ENCODE assay signal across 8 mouse cellular contexts in the genomic region with DNA sequence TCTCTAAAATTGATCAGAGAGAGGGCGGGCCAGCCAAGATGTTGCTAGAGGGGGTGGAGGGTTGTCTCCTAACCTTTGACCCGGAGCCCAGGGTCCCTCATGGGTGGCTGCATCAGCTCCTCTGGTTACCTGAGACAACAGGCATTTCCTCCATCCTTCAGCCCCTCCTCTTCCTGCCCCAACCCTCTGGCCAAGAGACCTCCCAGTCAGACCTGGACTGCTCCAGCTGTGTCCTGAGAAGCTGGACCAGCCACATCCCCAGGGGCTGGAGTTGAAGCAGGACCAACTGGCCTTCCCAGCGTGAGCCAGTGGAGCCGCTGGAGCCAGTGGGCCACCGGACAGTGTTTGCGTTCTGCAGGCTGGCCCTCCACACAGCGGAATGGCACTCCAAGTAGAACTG. TPM values are rescaled to one million over a fixed set of nuclear protein-coding genes. Genes with fewer than 3 reads are reported as not detected.
DNase-seq lines count a peak whose midpoint lies in the region; ATAC-seq and TF ChIP-seq lines count a peak whose summit lies in the region.

A gene (plus strand): TSS at position 194 of the 400 bp plus-strand sequence.

- peaks cover 20% of the 10 kb centered on the region for H3K4me1 ChIP-seq in embryonic facial prominence, embryonic 12.5 days
- H3K4me1 ChIP-seq in heart, embryonic 12.5 days (replicated peaks): peaks cover 58% of the 10 kb centered on the region
- H3K4me1 ChIP-seq in kidney, embryonic 15.5 days: peaks cover 61% of the 10 kb centered on the region
- H3K4me1 ChIP-seq in liver, postnatal 0 days (ENCODE audit: insufficient read depth): peaks cover 53% of the 10 kb centered on the region

- H3K36me3 ChIP-seq in embryonic facial prominence, embryonic 12.5 days: no peaks in the 10 kb centered on the region
- H3K36me3 ChIP-seq in heart, embryonic 12.5 days: peaks cover 6% of the 10 kb centered on the region
- peaks cover 3% of the 10 kb centered on the region; the same call in 1 of the 2 replicates for H3K36me3 ChIP-seq in kidney, embryonic 15.5 days
- peaks cover 10% of the 10 kb centered on the region; the same call in 1 of the 2 replicates for H3K36me3 ChIP-seq in liver, postnatal 0 days (replicated peaks; ENCODE audit: insufficient read depth, low read length)

- H3K27me3 ChIP-seq in embryonic facial prominence, embryonic 12.5 days: peaks cover 24% of the 10 kb centered on the region
- H3K27me3 ChIP-seq in heart, embryonic 12.5 days (replicated peaks): no peaks in the 10 kb centered on the region
- no peaks in the 10 kb centered on the region for H3K27me3 ChIP-seq in kidney, embryonic 15.5 days
- H3K27me3 ChIP-seq in liver, postnatal 0 days (ENCODE audit: insufficient read depth, low read length): no peaks in the 10 kb centered on the region

- no peaks in the 10 kb centered on the region for H3K9me3 ChIP-seq in embryonic facial prominence, embryonic 12.5 days
- no peaks in the 10 kb centered on the region for H3K9me3 ChIP-seq in heart, embryonic 12.5 days (replicated peaks)
- H3K9me3 ChIP-seq in kidney, embryonic 15.5 days (replicated peaks): no peaks in the 10 kb centered on the region
- H3K9me3 ChIP-seq in liver, postnatal 0 days (ENCODE audit: low read length): no peaks in the 10 kb centered on the region

- no peak for ATAC-seq in embryonic facial prominence, embryonic 12.5 days (ENCODE audit: insufficient number of reproducible peaks, insufficient read depth, low FRiP score, low TSS enrichment)
- ATAC-seq in heart, embryonic 12.5 days (ENCODE audit: insufficient number of reproducible peaks, low FRiP score): no peak
- ATAC-seq in kidney, embryonic 15.5 days (replicated peaks; ENCODE audit: low FRiP score): no peak
- ATAC-seq in liver, postnatal 0 days: no peak

- WGBS in embryonic facial prominence, embryonic 12.5 days: 69% methylated on average over 7 of the region's 7 CpGs
- WGBS in heart, embryonic 12.5 days: 58% methylated on average over 7 of the region's 7 CpGs
- 59% methylated on average over 7 of the region's 7 CpGs for WGBS in kidney, embryonic 15.5 days
- WGBS in liver, postnatal 0 days (ENCODE audit: insufficient replicate concordance): 73% methylated on average over 7 of the region's 7 CpGs

- DNase-seq in ovary, postnatal 36 days (ENCODE audit: low spot score): peak; percentile 33
- DNase-seq in ovary, postnatal 14 days (ENCODE audit: low spot score): no peak
- no peak for DNase-seq in liver, postnatal 0 days
- DNase-seq in right cerebral cortex, adult 2 months (ENCODE audit: low spot score in 2 of 2): no peak
- DNase-seq in urinary bladder, postnatal 25 days (ENCODE audit: low spot score): no peak

- no peak for TF ChIP-seq CTCF in liver, postnatal 0 days (IDR thresholded peaks at IDR 0.05; ENCODE audit: low read depth)

- peak within 1 kb of the TSS; percentile 58 for H3K4me3 ChIP-seq in embryonic facial prominence, embryonic 12.5 days
- H3K4me3 ChIP-seq in heart, embryonic 12.5 days: peak within 1 kb of the TSS; percentile 66
- H3K4me3 ChIP-seq in kidney, embryonic 15.5 days (replicated peaks): peak within 1 kb of the TSS; percentile 72
- H3K4me3 ChIP-seq in liver, postnatal 0 days (ENCODE audit: low read depth, low read length): peak within 1 kb of the TSS; percentile 72

- TF ChIP-seq EP300 in liver, postnatal 0 days (IDR thresholded peaks at IDR 0.05; ENCODE audit: low read depth): no peak

- H3K9ac ChIP-seq in embryonic facial prominence, embryonic 12.5 days: peak within 1 kb of the TSS; percentile 66
- peak within 1 kb of the TSS; percentile 81 for H3K9ac ChIP-seq in heart, embryonic 12.5 days
- H3K9ac ChIP-seq in kidney, embryonic 15.5 days: peak within 1 kb of the TSS; percentile 77
- peak within 1 kb of the TSS; percentile 90 for H3K9ac ChIP-seq in liver, postnatal 0 days (replicated peaks)

- H3K4me2 ChIP-seq in embryonic facial prominence, embryonic 12.5 days (replicated peaks): peak within 1 kb of the TSS; percentile 86
- peak within 1 kb of the TSS; percentile 83 for H3K4me2 ChIP-seq in heart, embryonic 12.5 days
- H3K4me2 ChIP-seq in kidney, embryonic 15.5 days: peak within 1 kb of the TSS; percentile 90
- peak within 1 kb of the TSS; percentile 99 for H3K4me2 ChIP-seq in liver, postnatal 0 days (ENCODE audit: low read depth, low read length)

- H3K27ac ChIP-seq in embryonic facial prominence, embryonic 12.5 days: peak within 1 kb of the TSS; percentile 61; the same call in 1 of the 2 replicates
- H3K27ac ChIP-seq in heart, embryonic 12.5 days (ENCODE audit: poor library complexity, severe bottlenecking): peak within 1 kb of the TSS; percentile 89
- H3K27ac ChIP-seq in kidney, embryonic 15.5 days: peak within 1 kb of the TSS; percentile 96
- peak within 1 kb of the TSS; percentile 96 for H3K27ac ChIP-seq in liver, postnatal 0 days (ENCODE audit: low read depth)

RNA-seq across cellular contexts. Expression of the gene that starts here (rescaled TPM):
- 28.0 and 31.0 TPM in 2 replicates for polyA plus RNA-seq in embryonic facial prominence, embryonic 12.5 days (2016; fragmentation: Nextera tagmentation; extraction: Ambion mirVana)
- polyA plus RNA-seq in heart, embryonic 12.5 days (2016; fragmentation: Nextera tagmentation; extraction: Ambion mirVana): 72.3 and 76.7 TPM in 2 replicates
- polyA plus RNA-seq in kidney, embryonic 15.5 days (2015; fragmentation: Nextera tagmentation; extraction: Ambion mirVana): 59.8 and 67.6 TPM in 2 replicates
- polyA plus RNA-seq in liver, postnatal 0 days (2015; fragmentation: Nextera tagmentation; extraction: Ambion mirVana): 19.4 and 22.4 TPM in 2 replicates
